Mouse (Mus musculus) stomach, embryonic 14.5 days (tissue): ENCODE results near the gene Cd247. TPM values are rescaled to one million over a fixed set of nuclear protein-coding genes. Genes with fewer than 3 reads are reported as not detected.

ENCODE experiments used
- polyA plus RNA-seq: library from polyadenylated mRNA; unstranded; fragments of >200 nt; fragmentation: Nextera tagmentation; extraction: Ambion mirVana; gene quantifications from 2 replicates; pipeline ENCODE4 v1.2.1, GENCODE M21; 2014

The Cd247 gene
- polyA plus RNA-seq, 1 experiment from 2014 or later: 1.5 TPM

Other genes with a start within 250 kb of the Cd247 start
- 201 and 203 TPM in 2 replicates for gene Mpzl1, start 154.1 kb upstream of the Cd247 start, polyA plus RNA-seq
- gene Rcsd1, start 78.9 kb upstream of the Cd247 start, polyA plus RNA-seq: 37.2 and 44.0 TPM in 2 replicates
- gene Creg1, start 24.9 kb upstream of the Cd247 start, polyA plus RNA-seq: 62.0 and 63.4 TPM in 2 replicates
- 20.3 and 21.6 TPM in 2 replicates for gene Pou2f1, start 214.0 kb downstream of the Cd247 start, polyA plus RNA-seq